ENCODE assay signal across 13 mouse cellular contexts in the genomic region with DNA sequence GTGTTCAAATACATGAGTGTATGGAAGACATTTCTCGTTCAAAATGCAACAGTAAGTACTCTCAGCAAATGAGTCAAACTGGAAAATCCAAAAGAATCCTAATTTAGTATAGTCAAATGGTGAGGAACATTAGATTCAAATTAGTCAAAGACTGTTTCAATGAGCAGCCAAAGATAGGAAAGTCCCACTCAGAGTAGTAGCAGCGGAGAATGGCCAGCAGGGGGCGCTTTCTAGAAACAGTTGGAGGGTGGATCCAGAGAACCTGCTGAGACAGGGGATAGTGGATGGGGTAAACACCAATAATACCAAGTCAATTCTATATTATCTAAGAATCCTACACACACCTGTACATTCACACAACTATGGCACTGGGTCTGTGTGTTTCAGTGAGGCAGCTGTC.
DNase-seq lines count a peak whose midpoint lies in the region; TF ChIP-seq lines count a peak whose summit lies in the region.
"Had no signal": no experiment of that assay in that cellular context is flagged by ENCODE, and none has a peak within 500 bp of the region (broad histone marks: within the 10 kb centered on the region; RNA-seq: fewer than 3 reads in every experiment).

No protein-coding gene starts in this region.

- H3K4me2 ChIP-seq in CH12.LX (ENCODE audit: insufficient read depth, low read depth, poor library complexity, severe bottlenecking): no peak overlapping the region
- H3K4me2 ChIP-seq: intestine, embryonic 15.5 days had no signal

- intact Hi-C loops in gastrocnemius, adult 2 months (cut with DNase I): loop anchor here (10.0 kb wide), 1 partner anchor 680 kb away; no protein-coding TSS in a partner anchor

- no peak for TF ChIP-seq POLR2A in CH12.LX (IDR thresholded peaks at IDR 0.05; ENCODE audit: low read depth, low read length)

- dilution Hi-C loops in CH12.LX (cut with MboI; ENCODE audit: extremely low pct_ligation_motif_present, extremely low pct_unique_long_range_greater_than_20kb, low sequenced_read_pairs): no loop called here

- no peak; the same call in 1 of the 2 replicates for TF ChIP-seq RAD21 in CH12.LX (IDR thresholded peaks at IDR 0.05; ENCODE audit: low read depth, low read length)

- no peak overlapping the region for H3K4me3 ChIP-seq in gastrocnemius, adult 2 months
- no peak overlapping the region for H3K4me3 ChIP-seq in CH12.LX (replicated peaks in 1 of 3; ENCODE audit: low read depth in 2 of 3, low read length in 2 of 3, poor library complexity in 1 of 3)
- H3K4me3 ChIP-seq: erythroblast, embryonic 14.5 days; intestine, embryonic 15.5 days had no signal

- in situ Hi-C loops in CH12.LX (cut with MboI; ENCODE audit: low pct_ligation_motif_present, low pct_unique_long_range_greater_than_20kb, low sequenced_read_pairs): no loop called here

- no peak overlapping the region for H3K9ac ChIP-seq in CH12.LX (ENCODE audit: insufficient read depth, low read depth)
- H3K9ac ChIP-seq: intestine, embryonic 15.5 days had no signal

- DNase-seq in gastrocnemius, adult 2 months: no peak
- DNase-seq in gastrocnemius, postnatal 25 days: no peak
- peak; percentile 4 to 13 for DNase-seq in layer of hippocampus, postnatal 10 days (ENCODE audit: low spot score in 2 of 2)
- no peak for DNase-seq in layer of hippocampus, adult 9-10 months (ENCODE audit: low spot score)
- DNase-seq in CH12.LX (ENCODE audit: extremely low read depth) (peak; percentile 14), NIH3T3 (ENCODE audit: low read depth) (peak; percentile 14)
- no peak for DNase-seq in urinary bladder, adult 18-20 months (ENCODE audit: low spot score in 2 of 2)
- no peak for DNase-seq in lung, postnatal 25 days (ENCODE audit: low spot score)
- DNase-seq: cerebellum, postnatal 36 days; heart, postnatal 10 days; layer of hippocampus, postnatal 36 days had no signal

- no peaks in the 10 kb centered on the region for H3K4me1 ChIP-seq in CH12.LX (ENCODE audit: control insufficient read depth in 1 of 2, insufficient read depth in 2 of 2)
- H3K4me1 ChIP-seq: intestine, embryonic 15.5 days had no signal

- no peaks in the 10 kb centered on the region for H3K79me2 ChIP-seq in CH12.LX (replicated peaks; ENCODE audit: control insufficient read depth, extremely low read depth, insufficient read depth, poor library complexity, severe bottlenecking)

- H3K36me3 ChIP-seq in CH12.LX (replicated peaks in 1 of 2; ENCODE audit: control insufficient read depth in 1 of 2, insufficient read depth in 1 of 2, low read length in 1 of 2): no peaks in the 10 kb centered on the region
- H3K36me3 ChIP-seq: intestine, embryonic 15.5 days had no signal

- no peak for TF ChIP-seq EP300 in CH12.LX (IDR thresholded peaks at IDR 0.05; ENCODE audit: low read length)

- no peak overlapping the region for H3K27ac ChIP-seq in gastrocnemius, adult 2 months
- H3K27ac ChIP-seq in CH12.LX (ENCODE audit: insufficient read depth, low read depth): no peak overlapping the region
- H3K27ac ChIP-seq: intestine, embryonic 15.5 days had no signal

- TF ChIP-seq CTCF in gastrocnemius, adult 2 months (IDR thresholded peaks at IDR 0.05): peak; percentile 54
- TF ChIP-seq CTCF in CH12.LX (conservative IDR thresholded peaks at IDR 0.05 in 1 of 2, IDR thresholded peaks at IDR 0.05 in 1 of 2; ENCODE audit: low read depth in 2 of 2, low read length in 2 of 2): peak; percentile 23 to 39; a peak in 3 of 4 replicates

- no peaks in the 10 kb centered on the region for H3K27me3 ChIP-seq in CH12.LX (replicated peaks)
- H3K27me3 ChIP-seq: intestine, embryonic 15.5 days had no signal

- peaks cover 3% of the 10 kb centered on the region for H3K9me3 ChIP-seq in CH12.LX (replicated peaks; ENCODE audit: low read length)
- H3K9me3 ChIP-seq: intestine, embryonic 15.5 days had no signal

TF ChIP-seq in CH12.LX, 34 proteins besides CTCF, POLR2A, EP300 and RAD21:
- TF ChIP-seq USF1 (IDR thresholded peaks at IDR 0.05; ENCODE audit: low read depth, low read length) (no peak), MEF2A (IDR thresholded peaks at IDR 0.05; ENCODE audit: borderline replicate concordance, low read depth, low read length) (no peak), MAZ (IDR thresholded peaks at IDR 0.05; ENCODE audit: low read depth, low read length) (no peak), TCF12 (IDR thresholded peaks at IDR 0.05; ENCODE audit: low read depth, low read length) (no peak), GABPA (IDR thresholded peaks at IDR 0.05; ENCODE audit: insufficient replicate concordance, low read depth, low read length) (no peak), NRF1 (IDR thresholded peaks at IDR 0.05; ENCODE audit: low read depth, low read length) (no peak), ZC3H11A (IDR thresholded peaks at IDR 0.05; ENCODE audit: low read depth, low read length) (no peak), MYC (IDR thresholded peaks at IDR 0.05; ENCODE audit: low read depth, low read length) (no peak), E2F4 (IDR thresholded peaks at IDR 0.05; ENCODE audit: insufficient replicate concordance, low read depth, low read length) (no peak), SIN3A (IDR thresholded peaks at IDR 0.05; ENCODE audit: low read length) (no peak), CHD2 (IDR thresholded peaks at IDR 0.05; ENCODE audit: low read length) (no peak), UBTF (IDR thresholded peaks at IDR 0.05; ENCODE audit: low read depth, low read length) (no peak), MXI1 (IDR thresholded peaks at IDR 0.05; ENCODE audit: low read depth, low read length) (no peak), USF2 (conservative IDR thresholded peaks at IDR 0.05; ENCODE audit: low read depth, low read length) (no peak), JUND (conservative IDR thresholded peaks at IDR 0.05; ENCODE audit: low read depth, low read length) (no peak), POLR2AphosphoS2 (IDR thresholded peaks at IDR 0.05; ENCODE audit: low read depth, low read length) (no peak), BHLHE40 (IDR thresholded peaks at IDR 0.05; ENCODE audit: low read depth, low read length) (no peak), ETS1 (conservative IDR thresholded peaks at IDR 0.05; ENCODE audit: low read depth, low read length) (no peak), ZMIZ1 (IDR thresholded peaks at IDR 0.05; ENCODE audit: low read depth, low read length) (no peak)

Comparison
In these comparisons a context has a peak if more than half of its experiments do, and no peak if none do; other contexts are left out.
1. DNase-seq: peak in layer of hippocampus, postnatal 10 days (2 of 2), CH12.LX (single experiment) and NIH3T3 (single experiment); none in gastrocnemius, adult 2 months (single experiment), gastrocnemius, postnatal 25 days (single experiment), layer of hippocampus, adult 9-10 months (single experiment), urinary bladder, adult 18-20 months (0 of 2) and lung, postnatal 25 days (single experiment).